Mouse (Mus musculus) CH12.LX (cell line): ENCODE measurements around the gene Ces2a.

ENCODE experiments used
- MAFK ChIP-seq: IDR thresholded peaks from 2 replicates; pipeline ENCODE4 v1.6.1; 2011; ENCODE audit warnings: low read length, improper control_type of control experiment; ENCODE audit not compliant: insufficient replicate concordance
- POLR2A ChIP-seq: IDR thresholded peaks from 2 replicates; pipeline ENCODE4 v1.6.1; 2011; ENCODE audit warnings: low read depth, mild to moderate bottlenecking, improper control_type of control experiment, low read length

DNA sequence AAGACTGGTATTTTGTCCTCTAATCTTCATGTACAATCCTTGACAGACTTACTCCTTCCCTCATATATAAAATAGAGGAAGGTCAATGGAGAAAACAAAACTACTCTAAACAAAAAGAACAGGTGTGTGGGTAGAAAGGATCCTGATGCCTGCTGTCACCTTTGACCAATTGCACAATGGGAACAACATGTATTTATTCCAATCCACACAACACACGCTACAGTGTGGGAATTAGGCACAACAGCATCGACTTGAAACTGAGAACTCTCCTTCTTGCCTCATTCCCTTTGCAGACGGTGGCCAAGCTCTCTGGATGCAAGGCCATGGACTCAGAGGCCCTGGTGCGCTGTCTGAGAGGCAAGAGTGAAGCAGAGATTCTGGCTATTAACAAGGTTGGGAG lies 27.3 kb downstream of the Ces2a start:
- TF ChIP-seq MAFK (no peak), POLR2A (no peak)
